Mouse (Mus musculus) cerebral cortex, adult 2 months (tissue): ENCODE data around the gene Tmem94.

Experiments used
- WGBS: fragments of 180-500 bp; shearing (Covaris S2); methylation state at CpG from one replicate; pipeline ENCODE4 v1.1.7; 2018; 5-methylcytosine and 5-hydroxymethylcytosine counted together

Gene Tmem94

DNA sequence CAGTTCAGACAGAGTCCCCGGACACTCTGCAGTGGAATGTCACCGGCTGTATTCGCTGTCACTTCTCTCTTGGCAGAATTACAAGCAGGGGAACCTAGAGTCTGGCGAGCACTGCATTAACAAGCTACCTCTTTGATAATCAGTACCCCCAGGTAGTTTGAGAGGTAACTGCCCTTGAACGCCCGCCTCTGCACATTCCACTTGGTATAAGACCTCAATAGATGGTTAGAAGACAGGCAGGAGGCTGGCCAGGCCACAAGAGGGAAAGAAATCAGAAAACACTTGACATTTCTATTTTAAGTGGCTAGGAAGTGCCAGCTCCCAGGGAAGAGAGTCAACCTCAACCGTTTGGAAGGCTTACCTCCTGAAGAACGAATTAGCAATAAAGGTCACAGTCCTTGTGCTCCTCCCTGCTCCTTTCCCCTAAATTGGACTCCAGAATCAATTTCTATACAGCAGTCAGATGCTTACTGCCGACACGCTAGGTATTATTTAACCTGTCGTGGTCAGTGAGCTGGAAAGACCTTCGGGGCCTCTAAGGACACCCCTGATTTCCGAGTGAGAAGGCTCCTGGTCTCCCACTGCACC, 1.2 kb downstream of the Tmem94 start:
- 50% methylated on average over 13 of the region's 13 CpGs for WGBS

DNA sequence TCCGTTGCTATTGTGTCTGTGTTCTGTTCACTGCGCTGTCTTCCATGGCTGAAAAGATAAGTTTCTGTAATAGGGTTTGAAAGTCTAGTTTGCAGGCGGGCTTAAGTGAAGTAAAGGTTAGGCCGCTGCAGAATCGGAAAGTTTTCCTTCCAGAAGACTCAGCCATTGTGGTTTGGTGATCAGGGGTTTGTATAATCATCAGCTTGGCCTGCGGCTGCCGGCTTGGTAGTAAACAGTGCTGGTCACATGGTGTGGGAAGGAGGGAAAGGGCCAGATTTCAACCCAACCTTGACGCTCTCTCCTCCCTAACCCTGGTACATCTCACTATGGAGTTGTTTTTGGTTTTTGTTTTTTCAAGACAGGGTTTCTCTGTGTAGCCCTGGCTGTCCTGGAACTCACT, 1.7 kb downstream of the Tmem94 start:
- 90% methylated on average over 8 of the region's 8 CpGs for WGBS

DNA sequence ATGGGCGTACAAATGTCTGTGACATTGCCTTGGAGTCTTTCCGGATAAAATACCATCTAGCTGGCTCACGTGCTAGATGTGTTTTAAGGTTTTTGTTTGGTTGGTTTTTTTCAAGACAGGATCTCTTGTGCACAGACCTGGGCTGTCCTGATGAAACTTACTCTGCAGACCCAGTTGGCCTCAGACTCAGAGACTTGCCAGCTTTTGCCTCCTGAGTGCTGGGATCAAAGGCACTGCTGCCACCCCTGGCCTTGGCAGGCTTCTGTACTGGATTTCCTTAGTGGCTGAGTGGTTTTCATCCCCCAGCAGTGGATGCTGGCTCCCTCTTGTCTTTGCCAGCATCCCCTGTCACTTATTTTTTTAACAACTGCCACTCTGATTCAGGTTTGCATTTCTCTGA, 3.7 kb downstream of the Tmem94 start:
- 72% methylated on average over 3 of the region's 3 CpGs for WGBS

DNA sequence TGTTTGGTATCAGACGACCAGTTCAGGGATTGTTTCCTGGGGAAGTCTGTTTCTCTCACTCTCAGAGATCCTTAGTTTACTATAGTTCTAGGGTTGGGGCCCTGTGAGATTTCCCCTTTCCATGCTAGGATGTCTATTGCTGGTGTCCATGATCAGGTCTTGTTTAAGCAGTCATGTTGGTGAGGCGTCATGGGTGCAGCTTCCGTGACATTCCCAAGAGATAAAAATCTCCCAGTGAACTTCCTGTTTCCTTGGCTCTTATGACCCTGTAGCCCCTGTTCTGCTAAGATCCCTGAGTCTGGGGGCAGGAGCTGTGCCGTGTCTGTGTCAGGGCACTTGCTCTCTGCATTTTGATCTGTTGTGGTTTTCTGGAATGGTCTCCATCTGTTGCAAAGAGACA, 9.4 kb downstream of the Tmem94 start:
- WGBS: 68% methylated on average over 4 of the region's 4 CpGs

DNA sequence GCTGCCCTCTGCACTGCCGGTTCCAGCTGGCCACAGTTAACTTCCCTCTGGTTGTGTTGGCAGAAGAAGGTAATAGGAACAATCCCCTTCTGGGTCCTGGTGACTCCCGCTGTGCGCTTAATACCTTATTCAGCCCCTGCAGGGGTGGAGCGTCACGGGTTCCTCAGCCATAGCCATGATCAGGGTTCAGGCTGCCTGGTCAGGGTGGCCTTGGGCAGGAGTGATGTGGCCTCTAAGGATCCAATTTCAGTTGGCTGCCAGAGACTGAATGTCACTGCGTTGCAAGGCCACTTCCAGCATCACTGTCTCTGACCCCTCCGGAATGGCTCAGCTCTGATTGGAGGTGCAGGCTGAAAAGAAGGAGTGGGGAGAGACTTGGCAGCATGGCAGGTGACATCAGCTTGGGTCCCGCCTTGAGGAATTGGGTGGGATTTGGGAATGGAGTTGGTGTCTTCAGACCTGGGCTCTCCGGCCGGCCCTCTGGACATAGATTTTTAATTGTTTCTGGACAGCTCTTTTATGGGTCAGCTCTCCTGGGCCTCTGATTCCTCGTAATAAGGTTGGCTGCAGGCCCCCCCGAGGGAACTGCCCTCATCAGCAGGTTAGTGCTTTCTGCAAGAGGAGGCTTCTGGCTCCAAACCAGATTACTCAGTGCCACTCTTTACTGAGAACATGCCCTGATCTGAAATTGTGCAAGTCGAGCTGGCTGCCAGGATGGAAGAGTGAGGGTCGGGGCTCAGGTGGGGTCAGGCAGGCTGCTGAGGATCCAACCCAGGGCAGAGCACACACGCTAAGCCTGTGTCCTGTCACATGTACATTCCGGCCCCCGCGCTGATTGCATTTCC, 10.8 kb downstream of the Tmem94 start:
- WGBS: 71% methylated on average over 18 of the region's 18 CpGs

DNA sequence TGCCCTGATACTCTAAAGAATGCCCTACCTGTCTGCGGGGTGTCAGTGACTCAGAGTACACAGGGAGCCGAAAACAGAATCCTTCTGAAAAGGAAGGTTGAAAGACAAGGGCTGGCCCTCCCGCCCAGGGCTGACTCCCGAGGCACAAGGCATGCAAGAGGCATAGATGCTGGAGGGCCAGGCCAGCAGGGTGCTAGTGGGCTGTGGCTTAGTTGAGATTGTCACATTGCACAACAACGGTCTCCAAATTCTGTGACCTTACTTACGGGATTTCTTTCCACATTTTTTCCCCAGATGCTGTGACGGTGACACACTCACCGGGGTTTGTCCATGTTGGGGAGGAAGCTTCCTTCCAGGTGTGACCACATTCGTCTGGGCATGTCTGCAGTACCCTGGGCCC, 11.7 kb downstream of the Tmem94 start:
- 80% methylated on average over 9 of the region's 9 CpGs for WGBS

DNA sequence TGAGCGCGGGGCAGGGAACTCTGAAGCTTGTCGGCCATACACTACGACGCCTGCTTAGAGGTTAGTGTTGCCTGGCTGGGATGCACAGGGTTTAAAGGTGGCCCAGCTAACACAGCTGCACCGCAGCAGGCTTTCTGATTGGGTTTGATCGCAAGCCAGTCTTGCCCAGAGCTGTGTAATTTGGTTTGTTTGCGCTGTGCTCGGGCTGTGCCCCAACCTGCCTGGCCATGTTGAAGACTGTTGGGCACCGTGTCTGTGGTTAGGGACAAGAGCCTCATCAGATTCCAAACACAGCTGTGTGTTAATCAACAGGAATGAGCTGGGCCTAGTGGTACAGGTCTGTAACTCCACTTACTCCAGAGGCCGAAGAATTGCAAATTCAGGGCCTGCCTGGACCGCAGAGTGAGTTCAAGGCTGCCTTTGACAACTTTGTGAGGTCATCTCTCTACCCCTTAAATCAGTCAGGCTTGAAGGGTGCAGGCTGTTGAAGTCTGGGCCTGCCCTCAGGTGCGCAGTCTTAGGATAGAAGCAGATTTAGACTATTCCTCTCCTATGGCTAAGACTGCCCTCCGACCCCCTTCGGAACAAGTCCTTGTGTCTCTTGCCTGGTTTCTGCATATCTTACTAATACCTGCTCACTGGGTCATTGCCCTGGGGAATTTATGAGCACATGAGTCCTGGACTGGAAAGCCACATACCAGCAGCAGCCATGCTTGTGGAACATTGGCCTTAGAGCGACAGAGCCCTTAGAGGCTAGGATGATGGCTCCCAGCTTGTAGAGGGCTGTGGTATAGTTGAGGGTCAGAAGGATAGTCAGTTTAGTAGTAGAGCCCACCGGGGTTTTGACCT, 12.5 kb downstream of the Tmem94 start:
- 92% methylated on average over 17 of the region's 17 CpGs for WGBS

DNA sequence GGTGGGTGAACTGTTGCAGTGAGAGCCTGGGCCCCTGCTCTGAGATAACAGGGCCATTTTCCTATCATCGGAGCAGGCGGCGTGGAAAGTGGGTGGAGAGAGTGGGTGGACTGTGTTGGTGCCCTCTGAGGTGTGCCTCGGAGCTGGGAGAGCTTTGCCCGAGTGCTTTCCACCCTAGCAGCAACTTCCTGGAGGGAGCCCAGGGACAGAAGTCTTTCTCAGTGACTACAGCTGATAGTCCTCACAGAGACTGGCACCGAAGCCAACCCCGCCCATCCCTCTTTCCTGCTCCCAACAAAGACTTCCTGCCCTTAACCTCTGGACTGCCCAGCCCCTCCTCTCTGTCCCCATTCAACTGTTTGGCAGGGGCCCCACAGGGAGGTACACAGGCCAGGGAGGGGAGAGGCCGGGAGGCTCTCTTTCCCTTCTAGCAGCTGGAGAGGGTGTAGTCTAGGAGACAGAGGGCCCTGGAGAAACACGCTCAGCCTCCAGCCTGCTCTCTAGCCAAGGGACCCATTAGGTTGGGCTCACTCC, 13.9 kb downstream of the Tmem94 start:
- 25% methylated on average over 9 of the region's 9 CpGs for WGBS

DNA sequence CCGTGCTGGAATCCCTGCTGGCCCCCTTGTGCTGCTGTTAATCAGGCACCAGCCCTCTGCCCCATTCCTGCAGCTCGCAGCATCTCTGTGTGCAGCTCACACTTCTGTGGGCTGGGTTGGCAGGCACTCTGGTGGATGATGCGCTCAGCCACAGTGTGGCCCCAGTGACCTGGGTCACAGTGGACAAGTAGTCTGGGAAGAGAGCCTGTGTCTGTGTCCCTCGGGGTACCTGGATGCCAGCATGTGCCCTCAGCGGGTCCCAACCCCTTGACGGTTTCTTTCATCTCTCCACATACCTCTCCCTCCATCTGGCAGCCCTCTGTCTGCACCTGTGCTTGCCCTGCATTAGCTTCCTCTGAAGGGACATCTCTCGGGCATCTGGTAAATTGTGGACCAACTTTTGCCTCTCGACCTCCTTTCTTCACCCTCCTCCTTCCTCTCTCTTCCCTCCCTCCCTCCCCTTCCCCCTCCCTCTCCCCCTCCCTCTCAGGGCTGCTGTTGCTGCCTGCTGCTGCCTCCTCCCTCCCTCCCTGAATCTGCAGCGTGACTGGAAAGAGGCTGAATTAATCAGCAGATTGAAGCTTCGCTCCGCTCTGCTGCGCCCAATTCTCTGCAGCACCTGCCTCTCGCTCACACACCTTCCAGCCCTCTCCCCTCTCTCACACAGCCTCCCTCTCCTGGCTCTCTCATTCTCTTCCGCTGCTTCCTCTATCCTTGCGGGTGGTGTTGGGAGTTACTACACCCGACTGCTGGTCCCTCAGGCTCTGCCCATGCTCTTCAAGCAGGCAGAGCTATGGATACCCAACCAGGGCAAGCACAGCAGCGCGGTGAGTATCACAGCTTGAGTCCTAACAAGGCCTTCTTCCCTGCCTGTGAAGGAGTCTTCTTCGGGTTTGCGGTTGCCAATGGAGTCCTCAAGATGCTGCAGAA, 15.2 kb downstream of the Tmem94 start:
- WGBS: 16% methylated on average over 20 of the region's 20 CpGs

DNA sequence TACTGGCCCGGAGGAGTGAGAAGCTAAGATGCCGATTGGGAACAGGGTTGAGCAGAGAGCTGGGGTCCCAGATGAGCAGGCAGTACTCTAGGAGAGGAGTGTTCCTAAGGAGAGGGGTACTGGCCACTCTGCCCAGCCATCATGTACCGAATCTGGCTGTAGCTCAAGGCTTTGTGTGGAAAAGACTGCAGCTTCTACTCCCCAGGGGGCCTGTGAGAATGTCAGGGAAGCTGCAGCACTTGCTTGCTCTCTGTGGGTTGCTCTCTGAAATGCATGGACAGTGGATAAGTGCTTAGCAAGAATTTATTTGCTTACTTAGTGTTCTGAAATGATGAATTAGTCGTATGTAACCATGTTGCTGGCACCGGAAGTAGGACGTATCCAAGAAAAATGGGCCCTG, 21.2 kb downstream of the Tmem94 start:
- WGBS: 73% methylated on average over 6 of the region's 6 CpGs

DNA sequence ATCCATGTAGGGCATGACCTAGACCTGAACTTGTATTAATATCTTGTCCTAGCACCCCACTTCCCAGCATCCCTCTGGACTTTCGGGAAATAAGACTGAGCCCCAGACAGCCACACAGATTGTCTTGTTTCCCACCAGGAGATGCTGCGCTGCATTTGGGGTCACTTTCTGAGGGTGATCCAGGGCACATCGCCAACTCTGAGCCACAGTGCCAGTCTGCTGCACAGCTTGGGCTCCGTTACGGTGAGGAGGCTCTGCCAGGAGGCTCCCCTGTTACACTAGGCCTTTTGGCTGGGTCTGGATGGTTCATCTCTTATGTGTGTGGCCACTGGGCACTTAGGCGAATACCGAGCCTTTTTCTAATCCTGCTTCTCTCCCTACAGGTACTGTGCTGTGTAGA, 24.6 kb downstream of the Tmem94 start:
- 77% methylated on average over 7 of the region's 7 CpGs for WGBS

DNA sequence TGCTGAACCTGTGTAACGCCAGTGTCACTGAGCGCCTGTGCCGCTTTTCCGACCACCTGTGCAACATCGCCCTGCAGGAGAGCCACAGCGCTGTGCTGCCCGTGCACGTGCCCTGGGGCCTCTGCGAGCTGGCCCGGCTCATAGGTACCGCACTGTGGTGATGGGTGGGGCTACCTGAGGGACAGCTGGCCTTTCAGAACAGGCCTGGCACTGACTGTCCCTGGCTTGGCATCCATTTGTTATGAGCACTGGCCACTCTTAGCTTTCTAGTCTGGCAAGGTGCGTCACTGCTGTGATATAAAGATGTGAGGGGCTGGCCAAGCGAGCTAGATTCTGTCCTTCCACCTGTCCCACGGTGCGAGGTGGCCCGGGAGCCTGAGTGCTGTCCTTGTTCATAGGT, 26.7 kb downstream of the Tmem94 start:
- 95% methylated on average over 16 of the region's 16 CpGs for WGBS

DNA sequence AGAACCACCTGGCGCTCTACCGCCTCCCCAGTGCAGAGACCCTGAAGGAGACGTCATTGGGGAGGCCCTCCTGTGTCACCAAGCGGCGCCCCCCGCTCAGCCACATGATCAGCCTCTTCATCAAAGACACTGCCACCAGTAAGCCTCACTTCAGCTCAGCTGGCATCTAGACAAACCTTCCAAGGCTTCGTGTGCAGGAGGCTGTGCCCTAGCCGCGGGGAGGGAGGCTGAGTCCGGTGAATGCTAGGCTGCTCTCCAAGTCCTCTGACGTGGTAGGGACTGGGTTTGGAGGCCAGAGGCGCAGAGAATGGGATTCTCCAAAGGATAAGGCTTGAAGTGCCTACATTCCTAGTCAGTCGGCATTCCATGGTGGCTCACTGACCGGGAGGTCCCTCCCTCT, 27.1 kb downstream of the Tmem94 start:
- 78% methylated on average over 14 of the region's 14 CpGs for WGBS

DNA sequence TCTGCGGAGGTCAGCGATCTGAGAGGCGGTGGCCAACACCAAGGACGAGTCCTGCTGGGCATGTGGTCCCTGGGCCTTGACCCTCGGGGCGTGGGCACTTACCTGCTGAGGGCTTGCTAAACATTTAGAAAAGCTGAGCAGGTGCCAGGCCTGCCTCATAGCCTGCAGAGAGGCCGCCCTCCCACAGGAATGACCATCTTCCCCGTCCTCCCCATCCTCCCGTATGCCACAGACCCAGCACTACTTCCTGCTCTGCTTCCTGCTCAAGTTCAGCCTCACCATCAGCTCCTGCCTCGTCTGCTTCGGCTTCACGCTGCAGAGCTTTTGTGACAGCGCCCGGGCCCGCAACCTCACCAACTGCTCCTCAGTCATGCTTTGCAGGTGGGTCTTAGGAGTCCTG, 31.7 kb downstream of the Tmem94 start:
- WGBS: 75% methylated on average over 15 of the region's 15 CpGs

DNA sequence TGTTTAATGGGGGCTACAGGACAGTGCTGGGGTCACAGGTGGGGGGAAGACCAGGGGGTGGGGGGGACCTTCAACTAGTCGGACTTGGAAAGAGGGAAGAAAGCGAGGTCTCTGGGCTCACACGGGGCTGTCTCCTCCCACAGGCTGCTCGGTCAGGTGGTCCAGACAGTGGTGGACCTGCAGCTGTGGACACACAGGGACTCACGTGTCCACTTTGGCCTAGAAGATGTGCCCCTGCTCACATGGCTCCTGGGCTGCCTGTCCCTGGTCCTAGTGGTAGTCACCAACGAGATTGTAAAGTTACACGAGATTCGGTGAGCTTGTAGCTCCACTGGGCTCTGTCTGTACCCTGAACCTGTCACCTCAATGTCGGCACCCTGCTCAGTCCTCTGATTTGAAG, 32.4 kb downstream of the Tmem94 start:
- WGBS: 79% methylated on average over 9 of the region's 9 CpGs

DNA sequence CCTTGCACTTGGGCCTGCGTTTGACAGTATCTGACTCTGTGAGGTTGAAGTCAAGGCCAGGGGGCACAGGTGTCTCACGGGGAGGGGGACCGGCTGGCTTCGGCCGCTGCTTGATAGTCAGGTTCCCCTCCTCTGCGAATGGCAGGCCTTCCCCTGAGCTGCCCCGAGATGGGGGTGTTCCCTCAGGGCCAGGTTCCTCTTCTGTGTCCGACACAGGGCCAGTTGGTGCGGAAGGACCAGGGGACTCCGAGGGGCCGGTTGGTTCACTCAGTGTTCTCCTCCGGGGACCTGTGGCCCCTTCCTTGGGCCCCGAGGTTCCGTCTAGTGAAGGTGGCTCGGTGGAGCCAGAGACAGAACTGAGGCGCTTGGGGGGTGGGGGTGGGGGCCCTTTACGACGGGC, 35.7 kb downstream of the Tmem94 start:
- 91% methylated on average over 18 of the region's 18 CpGs for WGBS

DNA sequence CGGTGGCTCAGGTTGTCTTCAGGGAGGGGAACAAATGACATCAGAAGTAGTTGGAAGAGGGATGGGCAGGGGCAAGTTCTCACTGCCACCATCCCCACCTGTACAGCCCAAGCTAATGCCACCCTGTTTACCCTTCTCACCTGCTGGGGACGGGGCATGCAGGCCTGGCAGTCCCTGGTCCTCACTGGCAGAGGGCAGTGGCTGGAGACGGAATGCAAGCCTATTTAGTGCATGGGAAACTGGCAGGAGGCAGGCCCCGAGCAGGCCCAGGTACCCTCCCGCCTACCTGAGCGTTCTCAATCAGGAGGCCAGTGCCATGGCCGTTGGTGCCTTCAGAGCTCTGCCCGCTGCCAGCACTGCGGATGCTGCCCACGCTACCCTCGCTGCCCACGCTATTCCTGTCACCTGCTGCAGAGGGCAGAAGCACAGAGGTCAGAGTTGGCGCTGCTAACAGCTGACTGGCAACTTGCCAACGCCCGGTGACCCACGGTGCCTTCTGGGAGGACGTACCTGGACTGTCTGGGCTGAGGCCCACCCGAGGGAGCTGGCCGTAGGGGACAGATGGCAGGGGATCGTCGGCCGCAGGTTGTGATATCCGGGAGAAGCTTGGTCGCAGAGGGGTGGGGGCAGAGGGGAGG, 38.0 kb downstream of the Tmem94 start:
- WGBS: 86% methylated on average over 24 of the region's 24 CpGs

DNA sequence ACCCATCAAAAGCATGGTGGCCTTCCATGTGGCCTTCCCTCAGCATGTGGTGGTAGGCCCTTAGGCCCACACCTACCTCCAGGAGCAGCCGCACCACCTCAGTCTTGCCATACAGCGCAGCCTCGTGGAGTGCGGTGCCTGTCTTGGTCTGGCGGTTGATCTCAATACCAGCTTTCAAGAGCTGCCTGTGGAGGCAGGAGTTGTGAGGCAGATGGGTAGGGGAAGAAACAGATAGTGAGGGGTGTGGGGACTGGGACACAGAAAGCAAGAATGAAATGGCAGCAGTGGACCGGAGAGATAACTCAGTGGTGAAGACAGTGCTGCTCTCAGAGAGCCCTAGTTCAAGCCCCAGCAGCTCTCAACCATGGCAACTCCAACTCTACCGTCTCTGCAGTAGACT, 39.8 kb downstream of the Tmem94 start:
- WGBS: 83% methylated on average over 7 of the region's 7 CpGs

DNA sequence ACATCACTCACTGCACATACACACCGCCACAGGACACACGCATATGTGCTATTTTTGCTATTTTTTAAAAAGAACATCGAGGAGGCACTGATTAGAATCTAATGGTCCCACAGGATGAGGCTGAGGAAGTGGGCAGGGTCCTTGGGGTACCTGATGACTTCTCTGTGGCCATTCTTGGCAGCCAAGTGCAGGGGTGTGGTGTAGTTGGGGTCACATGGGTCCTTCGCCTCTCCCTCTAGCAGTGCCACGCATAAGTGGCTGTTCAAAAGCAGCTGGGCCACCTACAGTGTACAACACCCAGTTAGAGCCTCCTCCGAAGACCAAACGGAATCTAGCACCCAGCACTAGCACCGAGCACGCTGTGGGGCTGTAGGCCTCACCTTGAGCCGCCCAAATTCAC, 40.9 kb downstream of the Tmem94 start:
- 67% methylated on average over 10 of the region's 10 CpGs for WGBS

DNA sequence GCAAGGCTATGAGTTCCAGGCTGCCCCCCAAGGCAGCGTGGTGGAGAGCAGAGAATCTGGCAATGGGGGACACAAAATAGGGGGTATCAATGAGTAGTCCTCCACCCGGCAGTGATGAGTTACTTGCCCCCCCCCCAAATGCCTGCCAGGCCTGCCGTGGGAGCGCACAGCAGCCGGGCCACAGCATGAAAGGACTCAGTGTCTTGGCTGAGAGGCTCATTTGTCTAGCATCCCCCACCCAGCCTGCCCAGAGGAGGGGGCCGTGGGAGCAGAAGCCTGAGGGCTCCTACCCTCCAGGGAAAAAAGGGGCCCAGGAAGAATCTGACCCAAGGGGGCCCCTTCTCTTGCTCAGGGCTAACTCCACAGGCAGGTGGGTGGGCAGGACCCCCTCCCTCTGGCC, 42.1 kb downstream of the Tmem94 start:
- 57% methylated on average over 6 of the region's 6 CpGs for WGBS

DNA sequence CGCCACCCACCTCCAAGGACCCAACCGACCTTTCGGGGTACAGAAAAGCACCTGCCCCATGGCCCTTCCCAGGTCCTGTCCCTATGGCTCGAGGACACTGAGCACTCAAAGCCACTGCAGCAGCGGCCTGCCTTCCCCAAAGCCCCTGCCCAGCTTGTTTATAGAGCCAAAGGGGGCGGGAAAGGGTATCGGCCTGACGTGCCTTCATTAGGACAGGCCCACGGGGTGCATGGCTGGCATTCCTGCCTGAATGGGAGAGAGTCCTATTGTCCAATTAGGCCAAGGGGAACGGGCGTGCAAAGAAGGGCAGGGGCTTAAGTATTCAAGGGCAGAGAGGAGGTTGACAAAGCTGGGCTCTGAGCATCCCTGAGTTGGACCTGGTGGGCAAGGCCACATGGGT, 42.7 kb downstream of the Tmem94 start:
- 60% methylated on average over 11 of the region's 11 CpGs for WGBS
